Mouse (Mus musculus): ENCODE results near the gene Pip4k2b. TPM values are rescaled to one million over a fixed set of nuclear protein-coding genes. Genes with fewer than 3 reads are reported as not detected.

The Pip4k2b gene
- polyA plus RNA-seq, 1 experiment from 2014 or later = 1.3 TPM

DNA sequence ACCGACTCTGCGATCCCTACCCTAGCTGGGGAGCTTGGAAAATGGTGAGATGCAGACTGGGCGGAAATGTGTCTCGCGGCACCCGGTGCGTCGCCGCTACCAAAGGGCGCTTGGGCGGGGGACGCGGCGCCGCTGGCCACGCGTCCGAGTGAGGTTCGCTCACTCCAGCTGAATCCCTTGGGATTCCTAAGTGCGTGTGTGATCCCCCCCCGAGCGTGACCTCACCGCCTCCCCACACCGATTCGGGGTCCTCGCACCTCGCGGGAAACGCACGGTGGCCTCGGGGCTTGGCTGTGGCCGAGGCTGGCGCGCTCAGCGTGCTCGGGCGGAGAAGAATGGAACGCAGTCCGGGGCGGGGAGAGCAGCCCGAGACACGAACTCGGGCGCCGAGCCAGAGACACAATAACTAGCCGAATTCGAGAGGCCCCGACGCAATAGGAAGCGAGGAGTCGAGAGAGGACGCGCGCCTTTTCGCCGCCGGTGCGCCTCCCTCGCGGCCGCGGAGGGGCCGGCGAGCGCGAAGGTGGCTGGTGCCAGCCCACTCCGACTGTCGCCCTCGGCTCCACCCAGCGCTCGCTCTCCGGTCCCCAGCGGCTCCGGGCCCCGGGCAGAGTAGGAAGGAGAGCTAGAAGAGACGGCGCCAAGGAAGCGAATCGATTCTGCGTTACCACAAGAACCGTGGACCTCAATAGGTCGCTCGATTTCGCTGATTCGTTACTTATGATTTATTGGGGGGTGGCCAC, 44.3 kb downstream of the Pip4k2b start, which contains the start of gene Pcgf2:
Pcgf2 (minus strand) TSS at position 495 of the 743 bp plus-strand sequence.
- Histone ChIP-seq H3K4me1 (replicated peaks) (peaks cover 59% of the 10 kb centered on the region), H3K4me2 (peak within 1 kb of the TSS; percentile 92), H3K4me3 (peak within 1 kb of the TSS; percentile 75), H3K27ac (ENCODE audit: poor library complexity, severe bottlenecking) (peak within 1 kb of the TSS; percentile 99), H3K9me3 (replicated peaks) (no peaks in the 10 kb centered on the region), H3K36me3 (0 out of 2 replicates have a peak, but pooled peaks cover 7% of the 10 kb centered on the region), H3K27me3 (replicated peaks) (no peaks in the 10 kb centered on the region), H3K9ac (peak within 1 kb of the TSS; percentile 85)
- under 1% methylated on average over 85 of the region's 85 CpGs for WGBS
- no peak for ATAC-seq (ENCODE audit: insufficient number of reproducible peaks, low FRiP score)

DNA sequence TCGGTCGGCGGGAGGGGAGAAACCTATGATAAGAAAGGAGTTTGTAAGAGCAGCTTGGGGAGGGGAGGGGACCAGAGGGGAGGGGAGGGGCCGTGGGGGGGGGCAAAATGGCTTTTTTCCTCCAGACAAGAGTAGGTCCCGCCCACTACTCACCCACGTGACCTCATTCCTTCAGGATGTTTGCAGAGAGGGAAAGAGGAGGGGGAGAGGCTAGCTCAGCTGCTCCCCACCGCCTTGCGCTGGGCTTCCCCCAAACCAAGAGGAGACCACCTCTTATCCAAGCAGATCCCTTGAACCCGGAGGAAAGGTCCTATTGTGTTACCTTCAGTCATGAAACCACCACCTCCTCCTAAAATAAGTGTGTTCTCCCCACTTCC, 44.9 kb downstream of the Pip4k2b start:
- Histone ChIP-seq H3K4me2 (peak overlapping the region; percentile 92), H3K9me3 (replicated peaks) (no peaks in the 10 kb centered on the region), H3K27me3 (replicated peaks) (no peaks in the 10 kb centered on the region), H3K4me3 (peak overlapping the region; percentile 75), H3K27ac (ENCODE audit: poor library complexity, severe bottlenecking) (peak overlapping the region; percentile 99), H3K36me3 (0 out of 2 replicates have a peak, but pooled peaks cover 3% of the 10 kb centered on the region), H3K4me1 (replicated peaks) (peaks cover 60% of the 10 kb centered on the region), H3K9ac (peak overlapping the region; percentile 85)
- WGBS = 0% methylated on average over 6 of the region's 9 CpGs
- ATAC-seq (ENCODE audit: insufficient number of reproducible peaks, low FRiP score) = peak; percentile 33

DNA sequence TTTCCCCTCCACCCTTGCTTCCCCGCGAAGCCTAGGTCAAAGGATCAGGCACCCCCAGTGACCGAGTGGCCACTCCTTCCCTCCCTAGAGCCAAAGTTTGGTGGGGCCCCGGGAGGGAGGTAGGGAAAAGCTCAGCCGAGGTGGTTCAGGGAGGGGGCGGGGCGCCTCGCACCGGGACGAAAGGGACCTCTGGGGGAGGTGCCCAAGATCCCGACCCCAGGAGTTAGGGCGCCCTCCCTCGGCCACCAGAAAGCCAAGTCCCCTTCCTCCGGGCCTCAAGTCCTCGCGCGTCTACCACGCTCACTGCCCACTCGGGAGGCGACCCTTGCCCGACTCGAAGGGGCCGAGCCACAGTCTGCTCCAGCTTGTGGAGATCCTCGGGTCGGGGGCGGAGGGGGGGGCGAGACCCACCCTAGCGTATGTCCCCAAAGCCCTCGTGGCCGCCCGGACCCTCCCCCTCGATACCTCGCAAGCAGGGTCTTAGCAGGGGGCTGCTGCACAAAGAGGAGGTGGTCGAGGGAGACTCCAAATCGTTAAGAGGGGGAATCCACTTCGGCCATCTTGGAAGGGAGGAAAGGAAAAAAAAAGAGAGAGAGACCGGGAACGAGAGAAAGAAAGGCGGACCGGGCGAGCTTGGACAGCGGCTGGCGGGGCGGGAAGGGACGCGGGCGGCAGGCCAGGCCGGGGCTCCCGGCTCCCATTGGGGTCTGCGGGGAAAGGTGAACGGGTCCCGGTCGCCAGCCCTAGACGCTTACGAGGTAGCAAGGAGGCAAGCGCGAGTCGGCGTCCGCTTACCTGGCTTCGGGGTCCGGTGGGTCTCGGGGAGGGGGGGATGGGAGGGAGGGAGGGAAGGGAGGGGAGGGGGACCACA, 45.5 kb downstream of the Pip4k2b start:
- H3K36me3 ChIP-seq = no peaks in the 10 kb centered on the region
- H3K4me2 ChIP-seq = peak overlapping the region; percentile 92
- H3K9ac ChIP-seq = peak overlapping the region; percentile 85
- H3K27ac ChIP-seq (ENCODE audit: poor library complexity, severe bottlenecking) = peak overlapping the region; percentile 99
- peak; percentile 1; the same call in 1 of the 2 replicates for ATAC-seq (ENCODE audit: insufficient number of reproducible peaks, low FRiP score)
- WGBS = under 1% methylated on average over 56 of the region's 63 CpGs
- no peaks in the 10 kb centered on the region for H3K9me3 ChIP-seq (replicated peaks)
- peak overlapping the region; percentile 75 for H3K4me3 ChIP-seq
- no peaks in the 10 kb centered on the region for H3K27me3 ChIP-seq (replicated peaks)
- H3K4me1 ChIP-seq (replicated peaks) = peaks cover 60% of the 10 kb centered on the region

DNA sequence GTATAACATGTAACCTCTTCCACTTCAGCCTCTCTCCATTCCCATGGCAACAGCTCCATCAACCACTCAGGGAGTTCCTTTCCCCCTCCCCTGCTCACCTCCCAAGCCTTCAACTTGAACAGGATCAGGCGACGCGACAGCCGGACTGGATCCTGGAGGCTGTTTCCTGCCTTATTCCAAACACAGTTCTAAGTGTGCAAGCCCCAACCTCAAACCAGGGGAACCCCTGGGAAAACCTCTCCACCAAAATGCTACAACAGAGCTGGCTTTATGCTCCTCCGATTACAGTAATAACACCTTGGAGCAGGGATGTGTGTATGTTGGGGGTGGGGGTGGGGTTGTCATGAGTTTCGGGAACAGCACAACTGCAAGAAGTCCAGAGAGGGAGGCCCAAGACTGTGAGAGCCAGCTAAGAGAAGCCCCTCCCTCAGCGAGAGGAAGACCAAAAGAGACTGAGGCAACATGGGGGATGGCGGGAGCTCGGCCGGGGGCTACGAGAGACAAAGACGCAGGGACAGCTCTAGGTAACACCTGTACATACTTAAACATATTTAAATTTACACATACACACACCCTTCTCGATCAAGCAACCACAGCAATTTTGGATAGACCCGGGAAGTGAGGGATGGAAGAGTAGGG, 46.5 kb downstream of the Pip4k2b start:
- no peak for ATAC-seq (ENCODE audit: insufficient number of reproducible peaks, low FRiP score)
- Histone ChIP-seq H3K27me3 (replicated peaks) (no peaks in the 10 kb centered on the region), H3K4me2 (peak overlapping the region; percentile 92), H3K9me3 (replicated peaks) (no peaks in the 10 kb centered on the region), H3K27ac (ENCODE audit: poor library complexity, severe bottlenecking) (peak overlapping the region; percentile 99), H3K4me1 (replicated peaks) (peaks cover 62% of the 10 kb centered on the region), H3K36me3 (peaks cover 5% of the 10 kb centered on the region), H3K4me3 (peak overlapping the region; percentile 75), H3K9ac (peak overlapping the region; percentile 85)
- 2% methylated on average over 14 of the region's 14 CpGs for WGBS

DNA sequence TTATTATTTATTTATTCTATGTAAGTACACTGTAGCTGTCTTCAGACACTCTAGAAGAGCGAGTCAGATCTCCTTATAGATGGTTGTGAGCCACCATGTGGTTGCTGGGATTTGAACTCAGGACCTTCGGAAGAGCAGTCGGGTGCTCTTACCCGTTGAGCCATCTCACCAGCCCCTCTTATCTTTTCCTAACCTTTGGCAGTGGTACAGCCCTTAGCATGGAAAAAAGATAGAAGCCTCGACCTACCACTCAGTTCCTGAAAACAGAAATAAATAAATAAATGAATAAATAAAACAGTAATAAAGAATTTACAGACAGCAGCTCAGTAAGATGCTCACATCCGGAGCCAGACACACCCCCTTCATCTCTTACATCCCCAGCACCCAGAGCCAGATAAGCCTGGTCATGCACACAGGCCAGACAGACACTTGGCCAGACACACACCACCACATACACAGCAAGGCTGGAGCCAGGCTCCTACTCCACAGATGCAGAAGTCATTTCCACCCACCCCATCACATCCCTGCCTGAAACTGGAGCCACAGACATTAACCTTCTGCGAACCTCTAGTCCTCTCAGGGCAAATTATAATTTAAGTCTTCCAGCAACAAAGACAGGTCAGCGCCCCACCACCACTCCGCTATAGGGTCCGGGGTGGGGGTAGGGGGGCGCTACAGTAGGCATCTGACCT, 47.2 kb downstream of the Pip4k2b start:
- H3K4me2 ChIP-seq = peak overlapping the region; percentile 92
- ATAC-seq (ENCODE audit: insufficient number of reproducible peaks, low FRiP score) = no peak
- H3K9me3 ChIP-seq (replicated peaks) = no peaks in the 10 kb centered on the region
- WGBS = 55% methylated on average over 11 of the region's 11 CpGs
- H3K9ac ChIP-seq = peak overlapping the region; percentile 85
- peak overlapping the region; percentile 75 for H3K4me3 ChIP-seq
- no peaks in the 10 kb centered on the region for H3K27me3 ChIP-seq (replicated peaks)
- H3K36me3 ChIP-seq = peaks cover 12% of the 10 kb centered on the region
- H3K4me1 ChIP-seq (replicated peaks) = peaks cover 62% of the 10 kb centered on the region
- peak overlapping the region; percentile 99 for H3K27ac ChIP-seq (ENCODE audit: poor library complexity, severe bottlenecking)

GRCm38 (mm10) chr11:97696669-97697068, 47.8 kb downstream of the Pip4k2b start:
- H3K9ac ChIP-seq = no peak overlapping the region
- no peak overlapping the region for H3K27ac ChIP-seq (ENCODE audit: poor library complexity, severe bottlenecking)
- H3K4me2 ChIP-seq = no peak overlapping the region
- no peak for ATAC-seq (ENCODE audit: insufficient number of reproducible peaks, low FRiP score)
- peaks cover 57% of the 10 kb centered on the region for H3K4me1 ChIP-seq (replicated peaks)
- H3K36me3 ChIP-seq = peaks cover 19% of the 10 kb centered on the region
- H3K4me3 ChIP-seq = no peak overlapping the region
- WGBS = 81% methylated on average over 8 of the region's 8 CpGs
- H3K27me3 ChIP-seq (replicated peaks) = no peaks in the 10 kb centered on the region
- H3K9me3 ChIP-seq (replicated peaks) = no peaks in the 10 kb centered on the region

- WGBS = 61% methylated on average over 9 of the region's 9 CpGs
- H3K4me2 ChIP-seq = peak overlapping the region; percentile 29
- H3K27me3 ChIP-seq (replicated peaks) = no peaks in the 10 kb centered on the region
- no peak for ATAC-seq (ENCODE audit: insufficient number of reproducible peaks, low FRiP score)
- no peak overlapping the region for H3K4me3 ChIP-seq
- H3K4me1 ChIP-seq (replicated peaks) = peaks cover 49% of the 10 kb centered on the region
- H3K9me3 ChIP-seq (replicated peaks) = no peaks in the 10 kb centered on the region
- H3K27ac ChIP-seq (ENCODE audit: poor library complexity, severe bottlenecking) = peak overlapping the region; percentile 23; the same call in 1 of the 2 replicates
- peaks cover 27% of the 10 kb centered on the region for H3K36me3 ChIP-seq
- 0 out of 2 replicates have a peak overlapping the region, but pooled peaks have one; percentile 38 for H3K9ac ChIP-seq
These were observed 48.6 kb downstream of the Pip4k2b start for GRCm38 (mm10) chr11:97695712-97696401.

DNA sequence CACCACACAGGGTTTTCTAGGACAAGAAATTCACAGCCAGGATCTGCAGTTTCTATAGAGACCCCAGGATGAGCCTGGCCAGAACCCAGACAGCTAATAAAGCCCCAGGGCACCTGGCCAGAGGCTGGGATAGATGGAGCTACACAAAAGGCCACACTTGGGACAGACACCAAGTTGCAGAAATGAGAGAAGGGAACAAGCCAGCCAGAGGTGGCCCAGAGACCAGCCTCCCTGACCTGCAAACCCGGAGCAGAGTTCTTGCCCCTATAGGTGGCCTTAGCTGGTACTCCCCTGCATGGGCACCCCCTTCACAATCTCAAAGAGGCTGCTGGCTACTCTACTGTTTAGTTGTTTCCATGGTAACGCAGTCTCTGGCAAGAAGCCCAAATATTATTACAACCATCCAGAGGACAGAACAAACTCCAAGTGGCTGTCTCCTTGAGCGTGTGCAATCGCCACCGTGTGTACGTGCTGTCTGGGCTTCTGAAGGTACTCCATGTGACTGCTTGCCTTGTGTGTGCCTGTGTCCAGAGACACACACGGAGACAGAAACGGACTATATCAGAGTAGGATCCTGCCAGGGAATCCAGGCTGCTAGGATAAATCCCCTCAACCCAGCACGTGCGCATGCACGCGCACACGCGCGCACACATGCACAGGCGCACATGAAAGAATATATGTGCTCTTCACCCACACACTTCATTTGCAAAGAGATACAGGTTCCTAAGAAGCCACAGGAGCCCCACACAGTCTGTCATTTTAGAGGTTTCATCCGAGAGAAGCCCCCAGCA, 49.4 kb downstream of the Pip4k2b start:
- peak overlapping the region; percentile 23 for H3K27ac ChIP-seq (ENCODE audit: poor library complexity, severe bottlenecking)
- WGBS = 67% methylated on average over 17 of the region's 17 CpGs
- H3K4me3 ChIP-seq = no peak overlapping the region
- ATAC-seq (ENCODE audit: insufficient number of reproducible peaks, low FRiP score) = no peak
- H3K36me3 ChIP-seq = peaks cover 34% of the 10 kb centered on the region
- no peaks in the 10 kb centered on the region for H3K27me3 ChIP-seq (replicated peaks)
- H3K9me3 ChIP-seq (replicated peaks) = no peaks in the 10 kb centered on the region
- peak overlapping the region; percentile 29; the same call in 1 of the 2 replicates for H3K4me2 ChIP-seq
- H3K9ac ChIP-seq = peak overlapping the region; percentile 29; the same call in 1 of the 2 replicates
- H3K4me1 ChIP-seq (replicated peaks) = peaks cover 48% of the 10 kb centered on the region

DNA sequence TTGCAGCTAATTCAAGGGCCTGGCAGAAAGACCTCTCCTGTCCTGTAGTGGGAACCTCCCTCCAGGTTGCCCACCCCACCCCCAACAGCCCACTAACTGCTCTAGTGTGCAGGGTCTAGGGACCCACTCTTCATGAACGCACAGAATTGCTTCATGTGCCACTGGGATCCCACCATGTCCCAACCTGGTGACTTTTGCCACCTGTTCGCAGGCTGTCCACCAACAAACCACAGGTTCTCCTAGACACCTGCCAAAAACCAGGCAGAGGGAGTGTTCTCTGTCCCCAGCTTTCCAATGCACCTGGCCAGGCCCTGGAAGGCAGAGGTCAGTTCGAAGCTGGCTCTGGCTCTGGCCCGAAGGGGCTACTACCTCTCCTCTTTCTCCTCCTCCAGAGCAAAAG, 50.1 kb downstream of the Pip4k2b start:
- Histone ChIP-seq H3K4me3 (no peak overlapping the region), H3K27me3 (replicated peaks) (no peaks in the 10 kb centered on the region), H3K4me2 (no peak overlapping the region), H3K4me1 (replicated peaks) (peaks cover 48% of the 10 kb centered on the region), H3K9me3 (replicated peaks) (no peaks in the 10 kb centered on the region), H3K36me3 (peaks cover 39% of the 10 kb centered on the region), H3K27ac (ENCODE audit: poor library complexity, severe bottlenecking) (no peak overlapping the region), H3K9ac (0 out of 2 replicates have a peak overlapping the region, but pooled peaks have one; percentile 29)
- 90% methylated on average over 4 of the region's 4 CpGs for WGBS
- ATAC-seq (ENCODE audit: insufficient number of reproducible peaks, low FRiP score) = no peak
